Mouse (Mus musculus) right cerebral cortex, postnatal 36 days (tissue): ENCODE measurements around the gene Prkar1a.
"Not testable (repeated sequence)": the region's sequence is repeated elsewhere in the genome, so short reads cannot be mapped to it uniquely, and the experiment has no call there.

Experiments
- DNase-seq, 2 experiments: peaks; one replicate each; pipeline ENCODE4 v3.0.0; 2022; ENCODE audit warnings: low spot score in 2 of 2, mixed read lengths in 1 of 2

The Prkar1a gene

DNA sequence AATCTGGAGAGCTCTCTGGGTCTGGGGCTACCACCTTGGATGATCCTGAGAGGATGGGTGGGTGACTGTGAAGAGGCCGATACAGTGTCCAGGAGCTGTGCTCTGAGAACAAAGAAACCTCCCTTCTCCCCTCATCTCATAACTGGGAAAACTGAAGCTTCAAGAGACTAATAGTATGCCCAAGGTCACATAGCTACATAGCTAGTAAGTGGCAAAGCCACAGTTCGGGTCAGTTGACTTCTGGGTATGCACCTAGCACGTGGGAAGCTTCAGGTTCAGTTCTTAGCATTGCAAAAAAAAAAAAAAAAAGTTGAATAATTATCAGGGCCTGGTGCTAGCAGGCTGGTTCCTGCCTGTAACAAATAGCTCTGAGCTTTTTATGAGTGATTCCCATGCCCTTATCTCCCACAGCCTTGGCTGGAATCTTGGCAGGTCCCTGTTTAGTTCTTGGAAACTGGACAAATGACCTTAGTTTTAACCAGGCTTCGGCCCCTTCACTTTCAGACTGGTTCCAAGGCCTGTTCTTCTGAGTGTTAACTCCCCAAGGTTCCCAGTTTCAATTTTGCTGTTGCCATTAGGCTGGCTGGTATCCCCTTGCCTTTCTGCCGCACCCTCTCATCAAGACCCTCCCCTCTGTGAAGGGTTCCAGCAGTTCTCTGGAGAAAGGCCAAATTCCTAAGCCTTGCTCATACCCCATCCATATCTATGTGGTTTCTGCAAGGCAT, 7.5 kb upstream of the Prkar1a start:
- no peak for DNase-seq

GRCm38 (mm10) chr11:109648510-109648909, 695 bp upstream of the Prkar1a start:
- no peak for DNase-seq

GRCm38 (mm10) chr11:109649975-109650701, 933 bp downstream of the Prkar1a start:
- peak; percentile 83 to 85 for DNase-seq

GRCm38 (mm10) chr11:109650788-109651565, 1.8 kb downstream of the Prkar1a start:
- DNase-seq: peak; percentile 90 to 94

GRCm38 (mm10) chr11:109651566-109652024, 2.4 kb downstream of the Prkar1a start:
- DNase-seq: no peak

GRCm38 (mm10) chr11:109652505-109652904, 3.3 kb downstream of the Prkar1a start:
- no peak for DNase-seq

DNA sequence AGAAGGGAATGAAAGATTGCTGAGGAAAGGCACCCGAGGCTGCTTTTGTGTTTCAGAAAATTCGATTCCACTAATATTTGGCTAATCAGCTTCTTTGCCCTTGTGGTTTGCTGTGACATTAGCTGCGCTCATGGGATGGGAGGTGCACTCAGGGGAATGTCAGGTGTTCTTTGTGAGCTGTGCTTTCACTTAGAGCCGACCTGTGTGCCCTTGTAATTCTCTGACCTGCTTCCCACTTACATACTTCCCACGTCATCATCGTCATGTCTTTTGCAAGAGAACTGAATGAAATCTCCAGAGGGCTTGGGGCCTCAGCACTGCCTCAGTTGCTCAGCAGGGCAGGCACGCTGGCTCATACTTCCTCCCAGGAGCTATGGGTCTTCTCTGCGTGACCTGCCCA, 4.0 kb downstream of the Prkar1a start:
- no peak for DNase-seq

DNA sequence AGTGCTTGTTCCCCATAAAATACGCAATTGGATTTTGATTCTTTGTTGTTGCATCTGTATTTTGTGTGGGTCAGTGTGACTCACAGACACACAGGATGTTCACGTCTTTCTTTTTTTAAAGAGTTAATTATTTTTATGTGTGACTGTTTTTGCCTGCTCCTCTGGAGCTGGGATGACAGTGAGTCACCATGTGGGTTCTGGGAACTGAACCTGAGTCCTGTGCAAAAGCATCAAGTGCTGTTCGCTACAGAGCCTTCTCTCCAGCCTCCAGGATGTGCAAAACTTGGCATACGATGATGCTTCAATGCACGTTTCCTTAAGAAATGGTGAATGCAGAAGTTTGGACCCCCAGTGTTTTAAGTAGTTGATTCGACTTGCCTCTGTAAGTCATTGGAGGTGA, 5.4 kb downstream of the Prkar1a start:
- DNase-seq: no peak

DNA sequence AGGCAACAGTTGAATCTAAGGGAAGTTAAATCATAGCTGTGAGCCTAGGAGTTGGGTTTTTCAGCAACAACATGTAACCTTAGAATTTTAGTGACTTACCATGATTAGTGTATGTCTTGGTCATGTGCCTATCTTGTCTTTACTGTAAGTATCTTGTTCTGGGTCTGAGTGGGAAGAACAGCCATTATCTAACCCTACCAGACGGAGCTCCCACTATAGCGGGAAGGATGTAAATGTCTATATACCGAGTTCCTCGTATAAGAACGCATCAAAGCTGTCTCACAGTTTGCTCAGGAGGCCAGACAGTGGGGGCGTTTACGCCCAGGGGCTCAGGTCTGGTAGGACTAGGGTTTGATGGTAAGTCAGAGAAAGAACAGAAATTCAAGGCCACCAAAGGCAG, 7.0 kb downstream of the Prkar1a start:
- DNase-seq: no peak

- DNase-seq: not testable (repeated sequence)
Measured at GRCm38 (mm10) chr11:109660526-109660925, 11.3 kb downstream of the Prkar1a start.

DNA sequence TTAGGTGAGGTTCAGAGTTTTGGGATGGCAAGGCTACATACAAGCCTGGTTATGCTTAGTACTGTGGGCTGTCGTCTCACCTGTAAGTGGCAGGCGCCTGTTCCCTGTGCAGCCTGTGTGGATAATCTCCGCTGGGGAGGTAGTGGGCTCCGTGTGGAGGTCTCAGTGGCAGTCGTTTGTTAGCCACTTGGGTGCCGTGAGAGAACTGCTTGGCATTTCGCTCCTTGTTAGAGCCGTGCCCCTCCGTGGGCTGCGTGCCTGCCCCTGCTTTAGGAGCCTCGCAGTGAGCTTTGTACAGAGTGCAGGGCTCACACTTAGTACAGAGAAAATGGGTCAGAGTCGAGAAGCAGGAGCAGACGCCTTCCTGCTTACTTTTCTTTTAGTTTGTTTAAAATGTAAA, 15.1 kb downstream of the Prkar1a start:
- DNase-seq: no peak

- DNase-seq: no peak
Measured at GRCm38 (mm10) chr11:109665424-109665823, 16.2 kb downstream of the Prkar1a start.

DNA sequence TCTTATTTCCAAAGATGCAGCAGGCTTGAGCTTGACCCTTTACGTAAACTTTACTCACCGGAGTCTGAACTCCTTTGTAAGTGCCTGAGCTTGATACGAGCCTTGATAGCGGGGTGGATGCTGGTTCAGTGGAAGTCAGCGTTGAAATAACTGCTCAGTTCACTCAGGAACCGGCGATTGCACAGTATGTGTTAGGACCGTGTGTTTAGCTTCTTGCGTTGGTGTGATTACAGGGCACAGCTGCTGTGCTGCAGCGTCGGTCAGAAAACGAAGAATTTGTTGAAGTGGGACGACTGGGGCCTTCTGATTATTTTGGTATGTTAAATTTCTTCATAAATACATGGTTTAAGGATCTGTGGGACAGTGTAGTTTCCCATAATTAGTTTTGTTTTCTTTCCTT, 17.2 kb downstream of the Prkar1a start:
- DNase-seq: no peak

DNA sequence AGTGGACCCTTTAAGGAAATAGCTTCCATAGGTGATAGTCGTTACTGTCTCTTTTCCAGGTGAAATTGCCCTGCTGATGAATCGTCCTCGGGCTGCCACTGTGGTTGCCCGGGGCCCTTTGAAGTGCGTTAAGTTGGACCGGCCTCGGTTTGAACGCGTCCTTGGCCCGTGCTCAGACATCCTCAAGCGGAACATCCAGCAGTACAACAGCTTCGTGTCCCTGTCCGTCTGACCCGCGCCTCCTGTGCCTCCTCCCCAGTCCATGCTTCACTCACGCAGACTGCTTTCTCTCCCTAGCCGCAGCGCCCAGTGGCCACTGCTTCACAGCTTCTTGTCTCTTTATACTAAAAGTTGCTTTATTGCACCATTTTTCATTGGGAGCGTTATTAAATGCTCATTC, 18.2 kb downstream of the Prkar1a start:
- no peak for DNase-seq

DNA sequence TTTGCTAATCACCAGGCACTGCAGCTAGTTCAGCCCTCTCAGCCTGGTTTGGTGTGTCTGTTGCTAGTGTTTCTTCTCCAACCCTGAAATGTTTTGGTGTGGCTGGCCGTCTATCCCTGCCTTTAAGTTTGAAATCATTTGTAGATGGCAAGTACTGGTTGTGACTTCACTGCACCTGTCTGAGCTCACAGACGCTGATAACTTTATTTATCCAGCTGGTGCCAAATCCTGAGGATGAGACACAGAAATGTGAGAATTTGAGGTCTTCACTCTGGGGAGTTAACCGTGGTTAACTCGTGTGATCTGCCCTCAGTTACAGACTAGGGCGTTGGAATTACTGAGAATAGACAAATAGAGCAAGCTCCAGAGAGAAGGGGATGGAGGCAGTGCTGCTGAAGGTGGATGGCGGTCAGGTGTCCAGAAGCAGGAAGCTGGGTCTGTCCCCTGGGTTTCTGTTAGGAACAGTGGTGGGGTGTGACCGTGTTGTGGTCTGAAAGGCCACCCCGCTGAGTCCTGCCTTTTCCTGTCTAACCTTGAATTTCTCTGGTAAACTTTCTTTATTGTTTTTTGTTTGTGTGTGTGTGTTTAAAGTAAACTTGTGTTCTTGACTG, 19.0 kb downstream of the Prkar1a start:
- no peak for DNase-seq

- DNase-seq: no peak
Measured at GRCm38 (mm10) chr11:109669149-109669708, 20.0 kb downstream of the Prkar1a start.

DNA sequence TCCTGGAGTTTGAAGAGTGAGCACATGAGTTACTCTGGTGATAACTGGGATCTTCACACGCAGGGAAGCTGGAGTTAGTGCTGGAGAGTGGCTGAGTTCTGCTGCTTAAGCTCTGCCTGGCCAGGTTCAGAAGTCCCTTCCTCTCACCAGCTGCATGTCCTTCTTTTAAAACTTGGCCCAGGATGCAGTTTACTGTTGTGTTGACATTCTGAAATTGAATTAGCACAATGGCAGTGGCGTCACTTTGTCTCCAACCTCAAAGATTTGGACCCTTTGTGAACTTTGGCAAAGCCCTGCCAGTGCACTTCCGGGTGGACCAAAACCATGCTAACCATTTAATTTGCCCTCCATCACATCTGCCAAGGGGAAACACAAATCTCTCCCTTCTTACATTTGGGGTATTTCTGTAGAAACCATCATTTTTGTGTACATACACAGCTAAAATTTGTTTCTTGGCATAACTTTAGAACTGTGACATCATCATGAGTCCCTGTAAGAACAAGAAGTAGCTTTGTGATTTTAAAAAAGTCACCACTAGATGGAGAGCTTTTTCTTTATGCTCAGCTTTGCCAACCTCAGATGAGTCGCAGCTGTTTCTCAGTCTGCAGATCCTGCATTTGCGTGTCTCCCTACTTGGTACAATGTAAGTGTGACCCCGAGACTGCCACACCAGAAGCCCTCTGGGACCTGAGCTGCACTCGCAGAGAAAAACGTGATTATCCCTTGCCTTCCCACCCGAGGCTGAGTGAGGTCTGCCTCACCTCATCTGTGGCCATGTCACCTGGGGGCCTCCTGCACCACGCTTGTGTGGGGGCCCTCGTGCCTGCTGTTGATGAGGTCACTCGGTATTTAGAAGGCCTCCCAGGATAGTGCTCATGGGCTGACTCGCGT, 21.1 kb downstream of the Prkar1a start:
- no peak for DNase-seq

DNA sequence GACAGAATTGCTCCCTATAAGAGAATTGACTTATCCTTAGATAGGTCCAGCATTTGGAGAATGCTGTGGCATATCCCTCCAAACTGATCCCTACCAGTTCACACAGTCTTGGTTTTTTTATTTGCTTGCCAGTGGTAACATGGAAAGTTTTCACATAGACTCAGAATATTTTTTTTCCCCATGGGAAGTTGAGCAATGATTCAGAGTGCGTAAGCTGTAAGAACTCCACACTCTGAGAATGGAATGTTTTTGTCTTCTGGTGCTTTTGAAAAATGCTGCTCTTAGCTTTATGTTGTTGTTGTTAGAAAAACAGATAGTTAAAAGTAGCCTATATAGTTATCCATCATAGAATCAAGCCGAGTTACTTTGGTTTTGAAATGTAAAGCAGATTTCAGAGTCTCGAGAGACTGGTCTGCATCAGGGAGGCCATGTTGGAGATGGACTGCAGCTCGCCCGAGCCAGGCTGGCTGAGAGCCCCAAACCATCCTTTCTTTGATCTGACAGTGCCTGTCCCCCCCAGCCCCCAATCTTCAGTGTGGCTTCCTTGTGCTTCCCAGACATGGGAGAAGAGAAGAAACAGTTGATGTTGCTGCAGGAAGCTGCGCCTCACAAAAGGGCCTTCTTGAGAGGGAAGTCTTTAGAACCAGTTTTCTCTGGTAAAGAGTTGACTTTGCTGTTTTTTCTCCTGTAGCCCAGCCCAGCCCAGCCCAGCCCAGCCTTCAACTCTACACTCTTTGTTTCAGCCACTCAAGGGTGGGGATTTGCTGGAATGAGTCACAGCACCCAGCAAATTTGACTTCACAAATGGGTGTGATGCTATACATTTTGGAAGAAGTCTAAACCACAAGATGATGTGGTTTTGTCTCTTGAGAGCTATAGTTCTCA, 22.2 kb downstream of the Prkar1a start:
- DNase-seq: no peak

GRCm38 (mm10) chr11:109672021-109672324, 22.8 kb downstream of the Prkar1a start:
- no peak for DNase-seq

- DNase-seq: no peak
Measured at GRCm38 (mm10) chr11:109672396-109672795, 23.2 kb downstream of the Prkar1a start.
